Mouse (Mus musculus): ENCODE measurements around the gene Wdr61. TPM values are rescaled to one million over a fixed set of nuclear protein-coding genes. Genes with fewer than 3 reads are reported as not detected.

Wdr61 gene
- polyA plus RNA-seq, 1 experiment from 2014 or later: 103 TPM

- no peaks in the 10 kb centered on the region for H3K36me3 ChIP-seq (ENCODE audit: control insufficient read depth, insufficient read depth, low read length)
- WGBS: under 1% methylated on average over 44 of the region's 45 CpGs
- peak within 1 kb of the TSS; percentile 74 for H3K4me2 ChIP-seq (ENCODE audit: low read length)
- peaks cover 6 to 20% of the 10 kb centered on the region in 2 experiments; a peak in 3 of 4 replicates for H3K4me1 ChIP-seq (ENCODE audit: control insufficient read depth in 2 of 2, insufficient read depth in 2 of 2, low read length in 2 of 2)
- H3K27ac ChIP-seq (replicated peaks in 1 of 2; ENCODE audit: control insufficient read depth in 1 of 2, insufficient read depth in 1 of 2, low read depth in 2 of 2, low read length in 2 of 2): no peak within 1 kb of the TSS
- peak within 1 kb of the TSS; percentile 33 to 34 for H3K4me3 ChIP-seq (ENCODE audit: control insufficient read depth in 1 of 2, insufficient read depth in 1 of 2, low read depth in 1 of 2, low read length in 2 of 2)
- H3K9ac ChIP-seq (ENCODE audit: low read length): peak within 1 kb of the TSS; percentile 4
- no peak for ATAC-seq (ENCODE audit: insufficient number of reproducible peaks, insufficient read depth, low FRiP score, low read depth)
- no peaks in the 10 kb centered on the region for H3K9me3 ChIP-seq (ENCODE audit: control insufficient read depth, low read length)
- peaks cover 80% of the 10 kb centered on the region for H3K27me3 ChIP-seq (ENCODE audit: control insufficient read depth, insufficient read depth, low read length)
Observed at GRCm38 (mm10) chr9:54764561-54765217, 30.4 kb upstream of the Wdr61 start, which contains the start of gene Crabp1. Gene Crabp1, plus strand, starts transcription at chr9:54764748.

- 31% methylated on average over 12 of the region's 12 CpGs for WGBS
- Histone ChIP-seq H3K27ac (replicated peaks in 1 of 2; ENCODE audit: control insufficient read depth in 1 of 2, insufficient read depth in 1 of 2, low read depth in 2 of 2, low read length in 2 of 2) (no peak overlapping the region), H3K36me3 (ENCODE audit: control insufficient read depth, insufficient read depth, low read length) (no peaks in the 10 kb centered on the region), H3K4me2 (ENCODE audit: low read length) (peak overlapping the region; percentile 74), H3K27me3 (ENCODE audit: control insufficient read depth, insufficient read depth, low read length) (peaks cover 74% of the 10 kb centered on the region), H3K4me1 (ENCODE audit: control insufficient read depth in 2 of 2, insufficient read depth in 2 of 2, low read length in 2 of 2) (peaks cover 12 to 25% of the 10 kb centered on the region in 2 experiments; a peak in 3 of 4 replicates), H3K4me3 (ENCODE audit: control insufficient read depth in 1 of 2, insufficient read depth in 1 of 2, low read depth in 1 of 2, low read length in 2 of 2) (no peak overlapping the region), H3K9me3 (ENCODE audit: control insufficient read depth, low read length) (no peaks in the 10 kb centered on the region), H3K9ac (ENCODE audit: low read length) (no peak overlapping the region)
- ATAC-seq (ENCODE audit: insufficient number of reproducible peaks, insufficient read depth, low FRiP score, low read depth): no peak
Observed at GRCm38 (mm10) chr9:54764091-54764490, 29.8 kb upstream of the Wdr61 start.

GRCm38 (mm10) chr9:54759592-54759991 is 25.3 kb upstream of the Wdr61 start:
- ATAC-seq (ENCODE audit: insufficient number of reproducible peaks, insufficient read depth, low FRiP score, low read depth): no peak
- H3K36me3 ChIP-seq (ENCODE audit: control insufficient read depth, insufficient read depth, low read length): no peaks in the 10 kb centered on the region
- H3K4me3 ChIP-seq (ENCODE audit: control insufficient read depth in 1 of 2, insufficient read depth in 1 of 2, low read depth in 1 of 2, low read length in 2 of 2): no peak overlapping the region
- peaks cover 9 to 11% of the 10 kb centered on the region in 2 experiments; a peak in 3 of 4 replicates for H3K4me1 ChIP-seq (ENCODE audit: control insufficient read depth in 2 of 2, insufficient read depth in 2 of 2, low read length in 2 of 2)
- peaks cover 29% of the 10 kb centered on the region for H3K27me3 ChIP-seq (ENCODE audit: control insufficient read depth, insufficient read depth, low read length)
- no peak overlapping the region; the same call in 1 of the 2 replicates for H3K9ac ChIP-seq (ENCODE audit: low read length)
- H3K27ac ChIP-seq (replicated peaks in 1 of 2; ENCODE audit: control insufficient read depth in 1 of 2, insufficient read depth in 1 of 2, low read depth in 2 of 2, low read length in 2 of 2): no peak overlapping the region
- H3K4me2 ChIP-seq (ENCODE audit: low read length): no peak overlapping the region
- H3K9me3 ChIP-seq (ENCODE audit: control insufficient read depth, low read length): no peaks in the 10 kb centered on the region
- WGBS: 47% methylated on average over 6 of the region's 6 CpGs

DNA sequence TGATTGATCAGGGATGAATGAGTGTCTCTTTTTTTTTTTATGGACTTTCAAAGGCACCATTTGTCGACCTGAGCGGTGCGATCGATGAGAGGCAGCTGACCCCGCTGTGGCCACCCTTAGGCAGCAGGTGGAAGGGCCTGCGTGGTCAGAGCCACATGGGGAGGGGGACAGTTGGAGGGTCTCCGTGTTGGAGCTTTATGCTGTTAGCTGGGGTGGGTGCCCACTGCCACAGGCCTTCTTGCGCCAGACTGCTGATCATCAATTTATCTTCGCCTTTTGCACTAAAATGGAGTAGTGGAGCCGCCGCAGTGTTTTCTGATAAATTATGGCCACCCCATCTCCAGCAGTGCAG is 18.6 kb upstream of the Wdr61 start:
- H3K36me3 ChIP-seq (ENCODE audit: control insufficient read depth, insufficient read depth, low read length): no peaks in the 10 kb centered on the region
- H3K9ac ChIP-seq (ENCODE audit: low read length): no peak overlapping the region
- no peak overlapping the region for H3K4me2 ChIP-seq (ENCODE audit: low read length)
- H3K27ac ChIP-seq (replicated peaks in 1 of 2; ENCODE audit: control insufficient read depth in 1 of 2, insufficient read depth in 1 of 2, low read depth in 2 of 2, low read length in 2 of 2): no peak overlapping the region
- WGBS: 74% methylated on average over 11 of the region's 11 CpGs
- no peak overlapping the region for H3K4me3 ChIP-seq (ENCODE audit: control insufficient read depth in 1 of 2, insufficient read depth in 1 of 2, low read depth in 1 of 2, low read length in 2 of 2)
- ATAC-seq (ENCODE audit: insufficient number of reproducible peaks, insufficient read depth, low FRiP score, low read depth): no peak
- H3K4me1 ChIP-seq (ENCODE audit: control insufficient read depth in 2 of 2, insufficient read depth in 2 of 2, low read length in 2 of 2): no peaks in the 10 kb centered on the region
- 0 out of 2 replicates have a peak, but pooled peaks cover 7% of the 10 kb centered on the region for H3K27me3 ChIP-seq (ENCODE audit: control insufficient read depth, insufficient read depth, low read length)
- H3K9me3 ChIP-seq (ENCODE audit: control insufficient read depth, low read length): no peaks in the 10 kb centered on the region

- Histone ChIP-seq H3K4me2 (ENCODE audit: low read length) (no peak overlapping the region), H3K27ac (replicated peaks in 1 of 2; ENCODE audit: control insufficient read depth in 1 of 2, insufficient read depth in 1 of 2, low read depth in 2 of 2, low read length in 2 of 2) (no peak overlapping the region), H3K9ac (ENCODE audit: low read length) (no peak overlapping the region), H3K36me3 (ENCODE audit: control insufficient read depth, insufficient read depth, low read length) (no peaks in the 10 kb centered on the region), H3K27me3 (ENCODE audit: control insufficient read depth, insufficient read depth, low read length) (0 out of 2 replicates have a peak, but pooled peaks cover 7% of the 10 kb centered on the region), H3K4me3 (ENCODE audit: control insufficient read depth in 1 of 2, insufficient read depth in 1 of 2, low read depth in 1 of 2, low read length in 2 of 2) (no peak overlapping the region), H3K4me1 (ENCODE audit: control insufficient read depth in 2 of 2, insufficient read depth in 2 of 2, low read length in 2 of 2) (no peaks in the 10 kb centered on the region), H3K9me3 (ENCODE audit: control insufficient read depth, low read length) (no peaks in the 10 kb centered on the region)
- WGBS: 50% methylated on average over 21 of the region's 21 CpGs
- ATAC-seq (ENCODE audit: insufficient number of reproducible peaks, insufficient read depth, low FRiP score, low read depth): no peak
Observed at GRCm38 (mm10) chr9:54752201-54752943, 18.1 kb upstream of the Wdr61 start.

GRCm38 (mm10) chr9:54751684-54752083 is 17.4 kb upstream of the Wdr61 start:
- no peaks in the 10 kb centered on the region for H3K9me3 ChIP-seq (ENCODE audit: control insufficient read depth, low read length)
- 91% methylated on average over 2 of the region's 2 CpGs for WGBS
- H3K36me3 ChIP-seq (ENCODE audit: control insufficient read depth, insufficient read depth, low read length): no peaks in the 10 kb centered on the region
- H3K4me3 ChIP-seq (ENCODE audit: control insufficient read depth in 1 of 2, insufficient read depth in 1 of 2, low read depth in 1 of 2, low read length in 2 of 2): no peak overlapping the region
- no peak overlapping the region for H3K9ac ChIP-seq (ENCODE audit: low read length)
- no peak overlapping the region for H3K27ac ChIP-seq (replicated peaks in 1 of 2; ENCODE audit: control insufficient read depth in 1 of 2, insufficient read depth in 1 of 2, low read depth in 2 of 2, low read length in 2 of 2)
- H3K4me1 ChIP-seq (ENCODE audit: control insufficient read depth in 2 of 2, insufficient read depth in 2 of 2, low read length in 2 of 2): no peaks in the 10 kb centered on the region
- no peak for ATAC-seq (ENCODE audit: insufficient number of reproducible peaks, insufficient read depth, low FRiP score, low read depth)
- H3K27me3 ChIP-seq (ENCODE audit: control insufficient read depth, insufficient read depth, low read length): 0 out of 2 replicates have a peak, but pooled peaks cover 7% of the 10 kb centered on the region
- no peak overlapping the region for H3K4me2 ChIP-seq (ENCODE audit: low read length)

DNA sequence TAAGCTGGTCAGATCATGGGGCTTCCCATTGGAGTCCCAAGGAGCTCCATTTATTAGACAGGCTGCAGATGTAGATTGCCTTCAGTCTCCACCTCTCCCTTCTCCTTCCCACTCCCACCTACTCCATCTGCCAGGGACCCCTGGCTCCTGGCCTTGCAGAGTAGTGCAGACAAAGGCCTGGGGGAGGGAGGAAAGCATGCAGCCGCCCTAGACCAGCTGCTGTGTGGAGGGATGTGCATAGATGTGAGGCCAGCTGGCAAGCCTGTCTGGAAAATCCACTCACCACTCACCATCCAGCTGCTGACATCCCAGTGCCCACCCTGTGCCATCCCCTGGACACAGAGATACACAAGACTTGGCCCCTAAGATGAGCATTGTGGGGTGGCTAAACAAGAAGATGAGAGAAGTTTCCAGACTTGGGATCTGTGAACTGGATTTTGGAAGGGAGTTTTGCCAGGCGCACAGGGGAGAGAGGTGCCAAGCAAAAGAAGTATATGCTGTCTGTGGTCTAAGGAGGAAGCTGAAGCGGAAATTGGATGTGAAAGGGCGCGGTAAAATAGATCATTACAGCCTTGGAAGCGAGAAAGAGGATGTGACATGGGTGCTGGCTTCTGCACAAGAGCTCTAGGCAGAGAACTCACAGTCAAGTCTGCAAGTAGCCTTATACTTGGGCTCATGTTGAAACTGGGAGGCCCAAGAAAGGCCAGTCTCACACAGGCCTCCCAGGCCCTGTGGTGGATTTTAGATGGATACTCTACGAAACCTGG is 16.1 kb upstream of the Wdr61 start:
- 83% methylated on average over 7 of the region's 7 CpGs for WGBS
- no peak for ATAC-seq (ENCODE audit: insufficient number of reproducible peaks, insufficient read depth, low FRiP score, low read depth)
- H3K4me2 ChIP-seq (ENCODE audit: low read length): no peak overlapping the region
- no peaks in the 10 kb centered on the region for H3K4me1 ChIP-seq (ENCODE audit: control insufficient read depth in 2 of 2, insufficient read depth in 2 of 2, low read length in 2 of 2)
- no peak overlapping the region for H3K27ac ChIP-seq (replicated peaks in 1 of 2; ENCODE audit: control insufficient read depth in 1 of 2, insufficient read depth in 1 of 2, low read depth in 2 of 2, low read length in 2 of 2)
- H3K9me3 ChIP-seq (ENCODE audit: control insufficient read depth, low read length): no peaks in the 10 kb centered on the region
- H3K4me3 ChIP-seq (ENCODE audit: control insufficient read depth in 1 of 2, insufficient read depth in 1 of 2, low read depth in 1 of 2, low read length in 2 of 2): no peak overlapping the region
- H3K27me3 ChIP-seq (ENCODE audit: control insufficient read depth, insufficient read depth, low read length): 0 out of 2 replicates have a peak, but pooled peaks cover 7% of the 10 kb centered on the region
- no peaks in the 10 kb centered on the region for H3K36me3 ChIP-seq (ENCODE audit: control insufficient read depth, insufficient read depth, low read length)
- no peak overlapping the region for H3K9ac ChIP-seq (ENCODE audit: low read length)

Measured in heart, embryonic 14.5 days (tissue).